Mouse (Mus musculus) heart, adult 2 months (tissue): ENCODE measurements at regions not wholly inside any gene's neighbourhood (a gene's known extent, or its start where the extent isn't known, plus 50 kb on each side); places are given as distances from the start of the nearest gene placed in this dataset.
A peak's percentile ranks its signal among the peaks of the same experiment; 100 is the strongest.

Source experiments
- CTCF ChIP-seq: fragments of 200-600 bp; IDR thresholded peaks from 2 replicates; pipeline ENCODE4 v1.8.1; 2022; ENCODE audit warnings: antibody characterized with exemption, mild to moderate bottlenecking, moderate library complexity
- POLR2A ChIP-seq: fragments of 200-500 bp; IDR thresholded peaks from 2 replicates; pipeline ENCODE4 v1.6.1; 2011; ENCODE audit warnings: mild to moderate bottlenecking, low read depth, low read length, control low read depth; ENCODE audit not compliant: insufficient read depth

- TF ChIP-seq CTCF (peak; percentile 45), POLR2A (no peak)
Measured at GRCm38 (mm10) chr8:26596665-26597362, 380.3 kb upstream of the Zfp703 start.
